In the genomic region with DNA sequence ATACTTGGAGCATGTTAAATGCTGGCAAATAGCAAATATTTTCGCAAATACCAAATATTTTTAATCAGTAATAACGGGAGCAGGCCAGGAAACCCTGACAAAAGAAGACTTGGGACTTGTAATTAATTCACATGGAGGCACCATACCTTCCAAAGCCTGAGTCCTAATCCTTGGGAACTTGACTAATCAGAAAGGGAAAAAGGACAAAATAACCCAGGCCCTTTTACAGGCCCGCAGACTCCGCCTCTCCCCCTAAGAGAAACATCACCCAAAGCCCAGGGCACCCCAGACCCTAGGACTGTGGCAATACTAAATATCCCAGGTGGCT, we compare ENCODE assay signal across 8 mouse cellular contexts. TPM values are rescaled to one million over a fixed set of nuclear protein-coding genes. Genes with fewer than 3 reads are reported as not detected.
DNase-seq lines count a peak whose midpoint lies in the region; ATAC-seq and TF ChIP-seq lines count a peak whose summit lies in the region.

No protein-coding gene starts in this region.

- no peak for ATAC-seq in hindbrain, embryonic 14.5 days (ENCODE audit: low FRiP score)
- ATAC-seq in midbrain, embryonic 14.5 days (ENCODE audit: low FRiP score, low TSS enrichment) = no peak
- no peak for ATAC-seq in cerebellum, adult (ENCODE audit: insufficient number of reproducible peaks, low FRiP score, low TSS enrichment)

- peak overlapping the region; percentile 50 for H3K4me3 ChIP-seq in kidney, adult 2 months (ENCODE audit: insufficient read depth, low read depth, low read length)
- peak overlapping the region; percentile 81 for H3K4me3 ChIP-seq in bone marrow macrophage, adult 2 months (ENCODE audit: insufficient read depth, low read length)
- H3K4me3 ChIP-seq in hindbrain, embryonic 14.5 days (replicated peaks; ENCODE audit: low read length) = peak overlapping the region; percentile 61
- H3K4me3 ChIP-seq in midbrain, embryonic 14.5 days (replicated peaks; ENCODE audit: low read depth, low read length) = peak overlapping the region; percentile 60

- 4% methylated on average over 4 of the region's 4 CpGs for WGBS in kidney, adult 2 months
- 11% methylated on average over 4 of the region's 4 CpGs for WGBS in hindbrain, embryonic 14.5 days
- WGBS in midbrain, embryonic 14.5 days = 3% methylated on average over 4 of the region's 4 CpGs

- no peaks in the 10 kb centered on the region for H3K36me3 ChIP-seq in kidney, adult 2 months (ENCODE audit: control insufficient read depth, insufficient read depth, low read length)
- H3K36me3 ChIP-seq in hindbrain, embryonic 14.5 days (replicated peaks; ENCODE audit: control insufficient read depth, insufficient read depth) = no peaks in the 10 kb centered on the region
- H3K36me3 ChIP-seq in midbrain, embryonic 14.5 days (ENCODE audit: control insufficient read depth, insufficient read depth, low read length) = no peaks in the 10 kb centered on the region

- no peak for DNase-seq in kidney, adult 2 months
- no peak for DNase-seq in kidney, postnatal 25 days
- DNase-seq in hindbrain, embryonic 14.5 days (ENCODE audit: low spot score) = no peak
- no peak for DNase-seq in midbrain, embryonic 14.5 days
- DNase-seq in cerebellum, adult 9-10 months = no peak
- DNase-seq in spleen, postnatal 4 days (ENCODE audit: low spot score in 2 of 2) = no peak

- H3K9me3 ChIP-seq in hindbrain, embryonic 14.5 days (ENCODE audit: control insufficient read depth, low read length) = no peaks in the 10 kb centered on the region
- no peaks in the 10 kb centered on the region for H3K9me3 ChIP-seq in midbrain, embryonic 14.5 days (ENCODE audit: control insufficient read depth, low read length)

- no peaks in the 10 kb centered on the region; the same call in 1 of the 2 replicates for H3K4me1 ChIP-seq in kidney, adult 2 months (ENCODE audit: control insufficient read depth, insufficient read depth, low read length)
- peaks cover 5% of the 10 kb centered on the region; the same call in 1 of the 2 replicates for H3K4me1 ChIP-seq in bone marrow macrophage, adult 2 months (ENCODE audit: control insufficient read depth, insufficient read depth, low read length)
- no peaks in the 10 kb centered on the region for H3K4me1 ChIP-seq in hindbrain, embryonic 14.5 days (replicated peaks; ENCODE audit: control insufficient read depth, insufficient read depth, low read length)
- H3K4me1 ChIP-seq in midbrain, embryonic 14.5 days (ENCODE audit: control insufficient read depth, insufficient read depth, low read length) = peaks cover 12% of the 10 kb centered on the region; the same call in 1 of the 2 replicates

- 0 out of 2 replicates have a peak overlapping the region, but pooled peaks have one; percentile 40 for H3K27ac ChIP-seq in kidney, adult 2 months (ENCODE audit: insufficient read depth, low read depth, low read length)
- H3K27ac ChIP-seq in bone marrow macrophage, adult 2 months (ENCODE audit: insufficient read depth, low read depth, low read length) = no peak overlapping the region
- peak overlapping the region; percentile 77 for H3K27ac ChIP-seq in hindbrain, embryonic 14.5 days
- peak overlapping the region; percentile 43 for H3K27ac ChIP-seq in midbrain, embryonic 14.5 days (replicated peaks; ENCODE audit: low read depth, low read length)

- no peak for TF ChIP-seq POLR2A in kidney, adult 2 months (IDR thresholded peaks at IDR 0.05; ENCODE audit: low read depth, low read length)
- no peak for TF ChIP-seq POLR2A in bone marrow macrophage, adult 2 months (IDR thresholded peaks at IDR 0.05; ENCODE audit: borderline replicate concordance, low read depth, low read length)

- TF ChIP-seq CTCF in kidney, adult 2 months (conservative IDR thresholded peaks at IDR 0.05; ENCODE audit: insufficient read depth, insufficient read length, low read depth, low read length) = no peak
- TF ChIP-seq CTCF in bone marrow macrophage, adult 2 months (IDR thresholded peaks at IDR 0.05; ENCODE audit: low read depth, low read length) = no peak

- peak overlapping the region; percentile 69 for H3K9ac ChIP-seq in hindbrain, embryonic 14.5 days
- peak overlapping the region; percentile 51 for H3K9ac ChIP-seq in midbrain, embryonic 14.5 days (replicated peaks; ENCODE audit: low read length)

- H3K4me2 ChIP-seq in hindbrain, embryonic 14.5 days (replicated peaks) = peak overlapping the region; percentile 83
- H3K4me2 ChIP-seq in midbrain, embryonic 14.5 days (ENCODE audit: low read length) = peak overlapping the region; percentile 85

- H3K27me3 ChIP-seq in kidney, adult 2 months (replicated peaks; ENCODE audit: control insufficient read depth, insufficient read depth, low read length) = no peaks in the 10 kb centered on the region
- H3K27me3 ChIP-seq in hindbrain, embryonic 14.5 days (ENCODE audit: control insufficient read depth, insufficient read depth, low read length) = no peaks in the 10 kb centered on the region
- no peaks in the 10 kb centered on the region for H3K27me3 ChIP-seq in midbrain, embryonic 14.5 days (ENCODE audit: control insufficient read depth, insufficient read depth, low read length)

RNA-seq across cellular contexts. Expression of a gene that starts 0.3 kb away (rescaled TPM):
- 0.08 and 0.11 TPM in 2 replicates for polyA plus RNA-seq in kidney, adult 2 months (2012; rRNA removed)
- polyA plus RNA-seq in bone marrow macrophage, adult 2 months (2012; ENCODE audit: insufficient read depth, insufficient read length, missing spikeins) = 4.5 and 4.8 TPM in 2 replicates
- 5.1 and 7.5 TPM in 2 replicates for polyA plus RNA-seq in hindbrain, embryonic 14.5 days (2014; fragmentation: Nextera tagmentation; extraction: Ambion mirVana)
- 4.6 and 9.9 TPM in 2 replicates for polyA plus RNA-seq in midbrain, embryonic 14.5 days (2014; fragmentation: Nextera tagmentation; extraction: Ambion mirVana)

RNA-seq across cellular contexts. Expression of a gene that starts 0.3 kb away (rescaled TPM):
- polyA plus RNA-seq in kidney, adult 2 months (2012; rRNA removed) = 7.2 and 7.9 TPM in 2 replicates
- 2.3 TPM in 2 replicates for polyA plus RNA-seq in bone marrow macrophage, adult 2 months (2012; ENCODE audit: insufficient read depth, insufficient read length, missing spikeins)
- polyA plus RNA-seq in hindbrain, embryonic 14.5 days (2014; fragmentation: Nextera tagmentation; extraction: Ambion mirVana) = 10.6 and 11.5 TPM in 2 replicates
- polyA plus RNA-seq in midbrain, embryonic 14.5 days (2014; fragmentation: Nextera tagmentation; extraction: Ambion mirVana) = 10.7 and 11.0 TPM in 2 replicates
